Mouse (Mus musculus) liver, embryonic 11.5 days (tissue): ENCODE data around the gene Nkx2-9. TPM values are rescaled to one million over a fixed set of nuclear protein-coding genes. Genes with fewer than 3 reads are reported as not detected.

Experiments used
- ATAC-seq: fragments of 200-750 bp; cut with Nextera tagmentation; replicated peaks from 2 replicates; pipeline ENCODE4 v1.8.0; 2017; ENCODE audit warnings: moderate number of reproducible peaks, mild to moderate bottlenecking, moderate TSS enrichment, moderate library complexity; ENCODE audit not compliant: low FRiP score
- DNase-seq: peaks from one replicate; pipeline ENCODE4 v3.0.0-alpha.2; 2017; ENCODE audit warnings: low spot score
- H3K27ac ChIP-seq: fragments of 300-500 bp; sonication (generic); 2 replicates; pipeline ENCODE4 v1.5.1; 2014; ENCODE audit warnings: mild to moderate bottlenecking, low read depth, low read length, control low read depth
- H3K27me3 ChIP-seq: fragments of 300-500 bp; sonication (generic); replicated peaks from 2 replicates; pipeline ENCODE4 v1.6.1; 2014; ENCODE audit warnings: low read length, mixed read lengths; ENCODE audit not compliant: control insufficient read depth, insufficient read depth
- H3K36me3 ChIP-seq: fragments of 300-500 bp; sonication (generic); 2 replicates; pipeline ENCODE4 v1.6.1; 2014; ENCODE audit warnings: mild to moderate bottlenecking, low read length, moderate library complexity, mixed read lengths; ENCODE audit not compliant: control insufficient read depth, insufficient read depth
- H3K4me1 ChIP-seq: fragments of 300-500 bp; sonication (generic); replicated peaks from 2 replicates; pipeline ENCODE4 v1.6.1; 2014; ENCODE audit warnings: low read length, mixed read lengths; ENCODE audit not compliant: control insufficient read depth, insufficient read depth
- H3K4me2 ChIP-seq: fragments of 300-500 bp; sonication (generic); 2 replicates; pipeline ENCODE4 v1.6.1; 2014; ENCODE audit warnings: mild to moderate bottlenecking, control low read depth, moderate library complexity
- H3K4me3 ChIP-seq: fragments of 300-500 bp; sonication (generic); 2 replicates; pipeline ENCODE4 v1.5.1; 2014; ENCODE audit warnings: low read depth, low read length, control low read depth
- H3K9ac ChIP-seq: fragments of 300-500 bp; sonication (generic); 2 replicates; pipeline ENCODE4 v1.6.1; 2014; ENCODE audit warnings: low read depth, low read length, control low read depth
- H3K9me3 ChIP-seq: fragments of 300-500 bp; sonication (generic); 2 replicates; pipeline ENCODE4 v1.6.1; 2016; ENCODE audit warnings: low read length, inconsistent platforms, mixed read lengths; ENCODE audit not compliant: control insufficient read depth
- WGBS: fragments of 180-500 bp; shearing (Covaris S2); extraction: QIAGEN DNeasy Blood & Tissue Kit; methylation state at CpG from one replicate; pipeline ENCODE4 v1.1.7; 2014; 5-methylcytosine and 5-hydroxymethylcytosine counted together
- polyA plus RNA-seq: library from polyadenylated mRNA; unstranded; fragments of >200 nt; fragmentation: Nextera tagmentation; extraction: Ambion mirVana; gene quantifications from 2 replicates; pipeline ENCODE4 v1.2.1, GENCODE M21; 2014

The Nkx2-9 gene
- not detected in 2 replicates for polyA plus RNA-seq

GRCm38 (mm10) chr12:56612761-56613437 is at the start of gene Nkx2-9:
TSS of gene Nkx2-9 (minus strand) at chr12:56613284.
- H3K36me3 ChIP-seq: no peaks in the 10 kb centered on the region
- no peak within 1 kb of the TSS for H3K9ac ChIP-seq
- 3% methylated on average over 40 of the region's 40 CpGs for WGBS
- no peaks in the 10 kb centered on the region for H3K9me3 ChIP-seq
- no peak within 1 kb of the TSS for H3K27ac ChIP-seq
- DNase-seq (no peak), ATAC-seq (no peak)
- peak within 1 kb of the TSS; percentile 45 for H3K4me2 ChIP-seq
- H3K27me3 ChIP-seq: peaks cover 85% of the 10 kb centered on the region
- H3K4me1 ChIP-seq: no peaks in the 10 kb centered on the region
- peak within 1 kb of the TSS; percentile 26 for H3K4me3 ChIP-seq

DNA sequence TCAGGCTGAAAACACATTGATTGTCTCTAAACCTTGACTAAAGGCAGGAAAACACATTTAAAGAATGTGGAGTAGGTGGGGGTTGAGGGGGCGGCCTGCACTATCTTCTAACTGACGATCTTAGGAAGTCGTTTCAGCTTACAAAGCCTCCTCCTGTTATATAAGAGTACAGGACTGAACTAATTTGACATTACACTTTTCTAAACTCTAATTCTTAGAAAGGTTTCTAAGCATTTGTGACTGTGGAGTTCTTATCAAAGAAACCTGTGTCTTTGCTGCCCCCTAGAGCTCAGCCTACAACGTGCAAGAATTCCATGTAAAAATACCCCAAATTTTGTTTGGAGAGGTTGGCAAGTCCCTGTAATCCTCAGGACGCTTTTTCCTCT is 24.1 kb upstream of the Nkx2-9 start:
- 8% methylated on average over 5 of the region's 5 CpGs for WGBS
- Histone ChIP-seq H3K4me1 (no peaks in the 10 kb centered on the region), H3K27ac (no peak overlapping the region), H3K9ac (no peak overlapping the region), H3K9me3 (no peaks in the 10 kb centered on the region), H3K36me3 (no peaks in the 10 kb centered on the region), H3K4me2 (peak overlapping the region; percentile 37), H3K4me3 (no peak overlapping the region), H3K27me3 (no peaks in the 10 kb centered on the region; the same call in none of the 2 replicates)
- DNase-seq (no peak), ATAC-seq (no peak)

- ATAC-seq (no peak), DNase-seq (no peak)
- Histone ChIP-seq H3K4me3 (no peak overlapping the region), H3K27me3 (no peaks in the 10 kb centered on the region; the same call in none of the 2 replicates), H3K9me3 (no peaks in the 10 kb centered on the region), H3K27ac (no peak overlapping the region), H3K4me1 (no peaks in the 10 kb centered on the region), H3K36me3 (no peaks in the 10 kb centered on the region), H3K4me2 (peak overlapping the region; percentile 37), H3K9ac (no peak overlapping the region)
- WGBS: 25% methylated on average over 14 of the region's 14 CpGs
Measured at GRCm38 (mm10) chr12:56636534-56637180, 23.6 kb upstream of the Nkx2-9 start.

- Histone ChIP-seq H3K4me3 (no peak overlapping the region), H3K9me3 (no peaks in the 10 kb centered on the region), H3K27ac (no peak overlapping the region), H3K4me1 (no peaks in the 10 kb centered on the region), H3K27me3 (peaks cover 60% of the 10 kb centered on the region), H3K9ac (no peak overlapping the region), H3K4me2 (no peak overlapping the region), H3K36me3 (no peaks in the 10 kb centered on the region)
- 9% methylated on average over 1 of the region's 1 CpGs for WGBS
- DNase-seq (no peak), ATAC-seq (no peak)
Measured at GRCm38 (mm10) chr12:56616088-56616487, 3.0 kb upstream of the Nkx2-9 start.

- Histone ChIP-seq H3K27me3 (peaks cover 67% of the 10 kb centered on the region), H3K9ac (no peak overlapping the region), H3K9me3 (no peaks in the 10 kb centered on the region), H3K4me3 (no peak overlapping the region), H3K36me3 (no peaks in the 10 kb centered on the region), H3K4me1 (no peaks in the 10 kb centered on the region), H3K4me2 (no peak overlapping the region), H3K27ac (no peak overlapping the region)
- ATAC-seq (no peak), DNase-seq (no peak)
- 15% methylated on average over 6 of the region's 6 CpGs for WGBS
Measured at GRCm38 (mm10) chr12:56615391-56615790, 2.3 kb upstream of the Nkx2-9 start.

DNA sequence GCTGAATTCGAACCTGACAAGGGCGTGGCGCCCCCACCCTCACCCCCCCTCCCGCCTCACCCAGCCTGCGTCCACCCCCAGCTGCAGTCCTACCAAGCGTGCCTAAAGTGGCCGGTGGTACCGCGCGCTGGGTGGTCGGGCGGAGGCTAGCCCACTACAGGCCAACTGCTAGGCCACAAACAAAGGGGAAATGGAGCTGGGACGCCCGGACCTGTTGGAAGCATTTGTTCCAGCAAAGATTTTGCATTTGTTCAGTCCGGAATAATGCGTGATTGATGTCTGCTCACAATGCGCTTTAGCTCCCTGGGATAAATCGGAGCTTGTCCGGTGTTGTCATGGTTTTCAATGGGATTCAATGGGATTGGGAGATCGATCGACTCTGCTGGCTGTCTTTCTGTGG is 1.4 kb upstream of the Nkx2-9 start:
- Histone ChIP-seq H3K27ac (no peak overlapping the region), H3K4me1 (no peaks in the 10 kb centered on the region), H3K4me2 (no peak overlapping the region), H3K4me3 (no peak overlapping the region), H3K36me3 (no peaks in the 10 kb centered on the region), H3K9ac (no peak overlapping the region), H3K27me3 (peaks cover 76% of the 10 kb centered on the region), H3K9me3 (no peaks in the 10 kb centered on the region)
- ATAC-seq (no peak), DNase-seq (no peak)
- WGBS: 3% methylated on average over 21 of the region's 21 CpGs

DNA sequence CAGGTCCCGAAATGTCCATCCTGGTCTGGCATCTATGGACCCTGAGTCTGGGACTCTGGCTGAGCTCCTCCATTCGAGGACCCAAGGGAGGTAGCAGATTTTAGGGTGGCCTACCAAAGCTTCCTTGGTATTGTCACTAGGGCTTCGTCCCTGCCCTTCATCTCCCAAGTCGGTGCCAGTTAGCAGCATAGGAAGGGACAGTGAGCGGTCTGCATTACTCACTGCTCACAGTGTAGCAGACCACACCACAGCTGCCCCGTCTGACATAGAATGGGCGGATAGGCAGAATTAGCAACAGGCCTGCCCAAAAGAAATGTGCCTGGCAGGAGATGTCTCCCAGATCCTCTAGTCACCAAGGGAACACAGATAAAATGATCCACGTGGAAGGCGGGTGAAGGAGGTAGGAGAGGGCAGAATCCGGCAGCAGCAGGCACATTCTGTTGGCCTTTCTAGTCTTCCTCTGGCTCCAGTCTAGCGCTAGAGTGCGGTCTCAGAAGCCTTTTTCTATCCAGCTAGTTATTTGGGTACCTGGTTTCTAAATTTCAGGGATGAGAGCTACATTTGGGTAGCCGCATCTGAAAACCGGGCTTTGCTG is 929 bp upstream of the Nkx2-9 start:
- Histone ChIP-seq H3K9me3 (no peaks in the 10 kb centered on the region), H3K9ac (no peak overlapping the region), H3K4me1 (no peaks in the 10 kb centered on the region), H3K4me3 (no peak overlapping the region), H3K27me3 (peaks cover 81% of the 10 kb centered on the region), H3K27ac (no peak overlapping the region), H3K36me3 (no peaks in the 10 kb centered on the region), H3K4me2 (no peak overlapping the region)
- ATAC-seq (no peak), DNase-seq (no peak)
- 7% methylated on average over 14 of the region's 14 CpGs for WGBS

DNA sequence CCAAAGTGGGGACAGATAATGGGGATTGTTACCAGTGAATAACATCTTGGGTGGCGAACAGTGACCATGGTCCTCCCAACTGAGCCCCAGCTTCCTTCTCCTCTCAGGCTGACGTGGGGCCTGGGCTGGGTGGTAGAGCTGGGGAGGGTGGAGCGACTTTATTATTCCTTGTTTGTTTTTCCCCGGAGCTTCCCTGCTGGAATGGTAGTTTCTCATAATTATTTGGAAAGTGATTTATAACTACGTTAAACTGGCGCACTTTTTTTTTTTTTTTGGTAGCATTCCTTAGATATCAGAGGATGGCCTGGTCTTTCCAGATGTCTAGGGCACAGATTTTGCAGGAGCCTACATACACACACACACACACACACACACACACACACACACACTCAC is 350 bp upstream of the Nkx2-9 start:
- H3K9me3 ChIP-seq: no peaks in the 10 kb centered on the region
- WGBS: under 1% methylated on average over 6 of the region's 6 CpGs
- H3K27ac ChIP-seq: no peak overlapping the region
- no peak for DNase-seq
- no peaks in the 10 kb centered on the region for H3K36me3 ChIP-seq
- peaks cover 85% of the 10 kb centered on the region for H3K27me3 ChIP-seq
- H3K4me1 ChIP-seq: no peaks in the 10 kb centered on the region
- H3K4me2 ChIP-seq: no peak overlapping the region; the same call in 1 of the 2 replicates
- H3K4me3 ChIP-seq: peak overlapping the region; percentile 26; the same call in 1 of the 2 replicates
- no peak for ATAC-seq
- H3K9ac ChIP-seq: no peak overlapping the region
